Mouse (Mus musculus): ENCODE results near the gene Becn1. TPM values are rescaled to one million over a fixed set of nuclear protein-coding genes. Genes with fewer than 3 reads are reported as not detected.

Gene Becn1
- 112 TPM for polyA plus RNA-seq (2014; fragmentation: Illumina TruSeq; extraction: RNeasy Lipid Tissue Mini Kit (QIAGEN cat#74804); ENCODE audit: low read depth, low replicate concordance)

GRCm38 (mm10) chr11:101302004-101302798 lies at the start of gene Becn1:
Gene Becn1, minus strand, starts transcription at chr11:101302286.

GRCm38 (mm10) chr11:101330371-101330924 lies 28.4 kb upstream of the Becn1 start, which contains the start of gene Aoc3:
Gene Aoc3, plus strand, starts transcription at chr11:101330605.

DNA sequence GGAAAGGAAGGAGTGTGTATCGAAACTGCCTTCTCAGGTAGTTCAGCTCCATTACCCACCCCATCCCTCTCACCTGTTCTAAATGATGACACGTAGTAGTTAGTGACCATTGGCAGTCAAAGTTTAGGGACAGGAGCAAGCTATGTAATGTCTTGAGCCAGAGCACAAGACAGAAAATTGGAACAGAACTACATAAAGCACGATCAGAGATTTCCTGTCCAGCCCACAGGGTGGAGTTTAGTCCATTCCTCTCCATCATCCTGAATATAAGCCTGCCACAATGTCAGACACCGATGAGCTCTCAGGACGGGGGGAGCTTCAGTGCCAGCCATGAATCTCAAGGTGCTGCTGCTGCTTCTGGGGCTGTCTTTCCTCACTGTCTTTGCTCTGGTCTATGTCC lies 22.7 kb upstream of the Becn1 start, which contains the start of gene Aoc2:
Gene Aoc2 (plus strand): TSS at position 301 of the 400 bp plus-strand sequence.

GRCm38 (mm10) chr11:101315665-101316500 lies 13.8 kb upstream of the Becn1 start, which contains the start of gene Psme3:
Gene Psme3, plus strand, starts transcription at chr11:101316213.

DNA sequence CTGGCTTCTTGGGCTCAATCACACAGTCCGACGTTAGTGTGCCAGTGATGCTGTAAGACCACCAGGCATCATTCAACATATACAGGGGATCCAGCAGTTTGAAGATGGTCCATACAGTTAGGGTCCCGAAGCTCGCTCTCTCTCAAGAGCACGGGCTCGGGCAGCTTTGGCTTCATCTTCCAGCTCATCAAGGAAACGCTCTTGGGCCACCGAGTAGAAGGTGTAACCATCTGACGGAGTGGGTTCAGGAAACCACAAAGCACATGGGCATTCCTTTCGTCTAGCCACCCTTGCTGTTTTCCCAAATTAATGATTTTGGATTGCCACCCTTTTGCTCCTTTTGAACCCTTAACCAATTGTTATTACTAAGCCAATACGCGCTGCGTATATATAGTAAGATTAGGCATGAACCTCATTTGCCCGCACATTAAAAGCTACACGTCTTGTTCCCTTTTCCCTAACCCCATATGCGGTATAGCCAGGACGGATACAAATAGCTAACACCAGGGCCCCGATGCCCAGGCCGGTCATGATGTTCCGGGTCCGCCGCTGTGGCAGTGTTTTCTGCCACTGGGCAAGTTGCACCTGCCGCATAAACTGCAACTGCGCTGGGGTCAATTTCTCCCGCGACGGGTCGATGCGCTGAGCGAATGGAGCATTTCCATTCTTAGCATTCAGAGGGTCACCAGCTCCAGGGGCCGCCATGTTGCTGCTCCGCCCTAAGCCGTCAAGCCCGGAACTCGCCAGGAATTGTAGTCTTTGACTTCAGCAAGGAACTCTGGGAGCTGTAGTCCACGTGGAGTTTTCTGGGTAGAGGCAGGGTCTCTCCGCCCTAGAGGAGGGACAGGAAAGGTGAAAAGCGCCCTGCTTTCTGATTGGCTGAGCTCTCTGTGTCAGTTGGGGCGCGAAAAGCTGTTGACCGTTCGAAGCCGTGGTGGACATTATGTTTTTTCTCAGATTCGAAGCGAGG lies 23.6 kb downstream of the Becn1 start, which contains the start of the genes Cntd1 and Coa3:
Gene Cntd1 (plus strand): TSS at position 790 of the 970 bp plus-strand sequence.
Gene Coa3 (minus strand): TSS at position 892 of the 970 bp plus-strand sequence.

GRCm38 (mm10) chr11:101259948-101260825 lies 41.9 kb downstream of the Becn1 start, which contains the start of gene Wnk4:
Gene Wnk4, plus strand, starts transcription at chr11:101260567.

GRCm38 (mm10) chr11:101253613-101254389 lies 48.3 kb downstream of the Becn1 start, which contains the start of gene Vps25:
Gene Vps25, plus strand, starts transcription at chr11:101253707.

DNA sequence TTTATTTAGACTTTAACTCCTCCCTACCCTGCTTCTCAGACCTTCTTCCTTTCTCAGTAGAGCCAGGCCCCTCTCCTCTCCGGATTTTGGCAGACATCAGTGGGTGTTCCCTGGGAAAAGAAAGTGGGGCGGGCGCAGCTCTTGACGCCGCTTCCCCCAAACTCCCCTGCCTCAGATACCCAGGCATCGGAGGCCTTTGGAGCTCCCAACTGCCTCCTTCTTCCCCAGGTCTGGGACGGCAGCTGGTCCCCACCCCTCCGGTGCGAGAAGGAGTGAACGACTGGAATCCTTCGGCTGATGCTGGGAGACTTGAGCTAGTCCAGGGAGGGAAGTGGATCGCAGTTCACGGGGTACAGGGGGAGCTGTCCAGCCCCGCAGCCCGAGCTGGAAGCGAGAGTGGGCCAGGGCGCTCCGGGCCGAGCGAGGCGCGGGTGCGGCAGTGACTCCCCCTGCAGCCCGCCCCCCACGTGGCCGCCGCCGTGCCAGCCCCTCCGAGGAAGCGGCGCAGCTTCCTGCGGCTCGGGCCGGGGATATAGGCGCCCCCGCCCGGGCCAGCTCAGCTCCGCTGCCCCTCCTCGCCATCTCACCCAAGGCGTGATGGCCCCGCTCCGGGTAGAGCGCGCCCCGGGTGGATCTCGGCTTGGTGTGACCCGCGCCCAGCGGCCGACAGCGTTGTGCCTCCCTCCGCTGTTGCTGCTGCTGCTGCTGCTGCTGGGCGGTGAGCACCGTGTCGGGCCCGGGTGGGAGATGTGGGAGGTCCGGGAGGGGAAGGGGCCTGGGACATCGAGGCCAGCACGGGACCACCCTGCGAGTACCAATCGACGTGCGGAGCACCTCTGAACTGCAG lies 56.0 kb downstream of the Becn1 start, which contains the start of gene Ramp2:
Gene Ramp2 (plus strand): TSS at position 174 of the 847 bp plus-strand sequence.

Other genes starting within 250 kb of the Becn1 start
- 0.76 TPM for gene Naglu, start 232.3 kb downstream of the Becn1 start, polyA plus RNA-seq (2014; fragmentation: Illumina TruSeq; extraction: RNeasy Lipid Tissue Mini Kit (QIAGEN cat#74804); ENCODE audit: low read depth, low replicate concordance)
- not detected for gene Hsd17b1, start 223.9 kb downstream of the Becn1 start, polyA plus RNA-seq (2014; fragmentation: Illumina TruSeq; extraction: RNeasy Lipid Tissue Mini Kit (QIAGEN cat#74804); ENCODE audit: low read depth, low replicate concordance)
- 5.5 TPM for gene Coasy, start 219.7 kb downstream of the Becn1 start, polyA plus RNA-seq (2014; fragmentation: Illumina TruSeq; extraction: RNeasy Lipid Tissue Mini Kit (QIAGEN cat#74804); ENCODE audit: low read depth, low replicate concordance)
- 51.7 TPM for gene Mlx, start 215.0 kb downstream of the Becn1 start, polyA plus RNA-seq (2014; fragmentation: Illumina TruSeq; extraction: RNeasy Lipid Tissue Mini Kit (QIAGEN cat#74804); ENCODE audit: low read depth, low replicate concordance)
- gene Psmc3ip, start 206.8 kb downstream of the Becn1 start, polyA plus RNA-seq (2014; fragmentation: Illumina TruSeq; extraction: RNeasy Lipid Tissue Mini Kit (QIAGEN cat#74804); ENCODE audit: low read depth, low replicate concordance): 4.3 TPM
- 40.1 TPM for gene Retreg3, start 182.4 kb downstream of the Becn1 start, polyA plus RNA-seq (2014; fragmentation: Illumina TruSeq; extraction: RNeasy Lipid Tissue Mini Kit (QIAGEN cat#74804); ENCODE audit: low read depth, low replicate concordance)
- gene Tubg1, start 182.3 kb downstream of the Becn1 start, polyA plus RNA-seq (2014; fragmentation: Illumina TruSeq; extraction: RNeasy Lipid Tissue Mini Kit (QIAGEN cat#74804); ENCODE audit: low read depth, low replicate concordance): 3.0 TPM
- gene Tubg2, start 146.4 kb downstream of the Becn1 start, polyA plus RNA-seq (2014; fragmentation: Illumina TruSeq; extraction: RNeasy Lipid Tissue Mini Kit (QIAGEN cat#74804); ENCODE audit: low read depth, low replicate concordance): not detected
- gene Cntnap1, start 131.8 kb downstream of the Becn1 start, polyA plus RNA-seq (2014; fragmentation: Illumina TruSeq; extraction: RNeasy Lipid Tissue Mini Kit (QIAGEN cat#74804); ENCODE audit: low read depth, low replicate concordance): 0.17 TPM
- gene Plekhh3, start 130.9 kb downstream of the Becn1 start, polyA plus RNA-seq (2014; fragmentation: Illumina TruSeq; extraction: RNeasy Lipid Tissue Mini Kit (QIAGEN cat#74804); ENCODE audit: low read depth, low replicate concordance): not detected
- not detected for gene Ccr10, start 126.8 kb downstream of the Becn1 start, polyA plus RNA-seq (2014; fragmentation: Illumina TruSeq; extraction: RNeasy Lipid Tissue Mini Kit (QIAGEN cat#74804); ENCODE audit: low read depth, low replicate concordance)
- 26.1 TPM for gene Ezh1, start 75.8 kb downstream of the Becn1 start, polyA plus RNA-seq (2014; fragmentation: Illumina TruSeq; extraction: RNeasy Lipid Tissue Mini Kit (QIAGEN cat#74804); ENCODE audit: low read depth, low replicate concordance)
- 6.6 TPM for gene Ramp2, start 56.3 kb downstream of the Becn1 start, polyA plus RNA-seq (2014; fragmentation: Illumina TruSeq; extraction: RNeasy Lipid Tissue Mini Kit (QIAGEN cat#74804); ENCODE audit: low read depth, low replicate concordance)
- 99.3 TPM for gene Vps25, start 48.6 kb downstream of the Becn1 start, polyA plus RNA-seq (2014; fragmentation: Illumina TruSeq; extraction: RNeasy Lipid Tissue Mini Kit (QIAGEN cat#74804); ENCODE audit: low read depth, low replicate concordance)
- gene Wnk4, start 41.7 kb downstream of the Becn1 start, polyA plus RNA-seq (2014; fragmentation: Illumina TruSeq; extraction: RNeasy Lipid Tissue Mini Kit (QIAGEN cat#74804); ENCODE audit: low read depth, low replicate concordance): not detected
- 0.35 TPM for gene Cntd1, start 23.3 kb downstream of the Becn1 start, polyA plus RNA-seq (2014; fragmentation: Illumina TruSeq; extraction: RNeasy Lipid Tissue Mini Kit (QIAGEN cat#74804); ENCODE audit: low read depth, low replicate concordance)
- 5.0 TPM for gene Coa3, start 23.2 kb downstream of the Becn1 start, polyA plus RNA-seq (2014; fragmentation: Illumina TruSeq; extraction: RNeasy Lipid Tissue Mini Kit (QIAGEN cat#74804); ENCODE audit: low read depth, low replicate concordance)
- gene Psme3, start 13.9 kb upstream of the Becn1 start, polyA plus RNA-seq (2014; fragmentation: Illumina TruSeq; extraction: RNeasy Lipid Tissue Mini Kit (QIAGEN cat#74804); ENCODE audit: low read depth, low replicate concordance): 268 TPM
- not detected for gene Aoc2, start 22.8 kb upstream of the Becn1 start, polyA plus RNA-seq (2014; fragmentation: Illumina TruSeq; extraction: RNeasy Lipid Tissue Mini Kit (QIAGEN cat#74804); ENCODE audit: low read depth, low replicate concordance)
- 22.7 TPM for gene Aoc3, start 28.3 kb upstream of the Becn1 start, polyA plus RNA-seq (2014; fragmentation: Illumina TruSeq; extraction: RNeasy Lipid Tissue Mini Kit (QIAGEN cat#74804); ENCODE audit: low read depth, low replicate concordance)
- gene G6pc, start 65.3 kb upstream of the Becn1 start, polyA plus RNA-seq (2014; fragmentation: Illumina TruSeq; extraction: RNeasy Lipid Tissue Mini Kit (QIAGEN cat#74804); ENCODE audit: low read depth, low replicate concordance): 0.47 TPM
- 8.6 TPM for gene Aarsd1, start 115.3 kb upstream of the Becn1 start, polyA plus RNA-seq (2014; fragmentation: Illumina TruSeq; extraction: RNeasy Lipid Tissue Mini Kit (QIAGEN cat#74804); ENCODE audit: low read depth, low replicate concordance)
- not detected for gene Gm27029, start 122.5 kb upstream of the Becn1 start, polyA plus RNA-seq (2014; fragmentation: Illumina TruSeq; extraction: RNeasy Lipid Tissue Mini Kit (QIAGEN cat#74804); ENCODE audit: low read depth, low replicate concordance)
- gene Rundc1, start 122.8 kb upstream of the Becn1 start, polyA plus RNA-seq (2014; fragmentation: Illumina TruSeq; extraction: RNeasy Lipid Tissue Mini Kit (QIAGEN cat#74804); ENCODE audit: low read depth, low replicate concordance): 5.1 TPM
- gene Ptges3l, start 123.0 kb upstream of the Becn1 start, polyA plus RNA-seq (2014; fragmentation: Illumina TruSeq; extraction: RNeasy Lipid Tissue Mini Kit (QIAGEN cat#74804); ENCODE audit: low read depth, low replicate concordance): 2.7 TPM
- gene Rpl27, start 140.0 kb upstream of the Becn1 start, polyA plus RNA-seq (2014; fragmentation: Illumina TruSeq; extraction: RNeasy Lipid Tissue Mini Kit (QIAGEN cat#74804); ENCODE audit: low read depth, low replicate concordance): 55.5 TPM
- 3.5 TPM for gene Ifi35, start 146.1 kb upstream of the Becn1 start, polyA plus RNA-seq (2014; fragmentation: Illumina TruSeq; extraction: RNeasy Lipid Tissue Mini Kit (QIAGEN cat#74804); ENCODE audit: low read depth, low replicate concordance)
- gene Rnd2, start 162.7 kb upstream of the Becn1 start, polyA plus RNA-seq (2014; fragmentation: Illumina TruSeq; extraction: RNeasy Lipid Tissue Mini Kit (QIAGEN cat#74804); ENCODE audit: low read depth, low replicate concordance): 6.2 TPM
- 5.2 TPM for gene Vat1, start 163.9 kb upstream of the Becn1 start, polyA plus RNA-seq (2014; fragmentation: Illumina TruSeq; extraction: RNeasy Lipid Tissue Mini Kit (QIAGEN cat#74804); ENCODE audit: low read depth, low replicate concordance)
- gene Brca1, start 249.7 kb upstream of the Becn1 start, polyA plus RNA-seq (2014; fragmentation: Illumina TruSeq; extraction: RNeasy Lipid Tissue Mini Kit (QIAGEN cat#74804); ENCODE audit: low read depth, low replicate concordance): 3.9 TPM
- 196 TPM for gene Nbr1, start 249.9 kb upstream of the Becn1 start, polyA plus RNA-seq (2014; fragmentation: Illumina TruSeq; extraction: RNeasy Lipid Tissue Mini Kit (QIAGEN cat#74804); ENCODE audit: low read depth, low replicate concordance)

All from adrenal gland, adult 10 weeks (tissue).